Mouse (Mus musculus) splenic B cell, adult 2 months (primary cell): Measurements from ENCODE around the gene Zfp384.
"Not testable (repeated sequence)": the region's sequence is repeated elsewhere in the genome, so short reads cannot be mapped to it uniquely, and the experiment has no call there.

Source experiments
- DNase-seq: peaks from one replicate; pipeline ENCODE4 v3.0.0-alpha.2; 2011; ENCODE audit warnings: low read depth, low spot score
- H3K27me3 ChIP-seq: 2 replicates; pipeline ENCODE4 v1.6.1; 2012; ENCODE audit warnings: mild to moderate bottlenecking, low read length, moderate library complexity, mixed read lengths; ENCODE audit not compliant: control insufficient read depth, poor library complexity, insufficient read depth, severe bottlenecking
- H3K36me3 ChIP-seq: 2 replicates; pipeline ENCODE4 v1.6.1; 2012; ENCODE audit warnings: mild to moderate bottlenecking, low read length, moderate library complexity, mixed read lengths; ENCODE audit not compliant: control insufficient read depth, poor library complexity, insufficient read depth, severe bottlenecking

The Zfp384 gene

GRCm38 (mm10) chr6:125041047-125041446 lies 32.1 kb downstream of the Zfp384 start:
- no peaks in the 10 kb centered on the region; the same call in none of the 2 replicates for H3K36me3 ChIP-seq
- DNase-seq: peak; percentile 28

GRCm38 (mm10) chr6:125042081-125042480 lies 33.1 kb downstream of the Zfp384 start:
- Histone ChIP-seq H3K36me3 (no peaks in the 10 kb centered on the region; the same call in none of the 2 replicates), H3K27me3 (no peaks in the 10 kb centered on the region)
- no peak for DNase-seq

More at GRCm38 (mm10) chr6:125041047-125041446, 32.1 kb downstream of the Zfp384 start:
- no peaks in the 10 kb centered on the region for H3K27me3 ChIP-seq

- DNase-seq: peak; percentile 85
- H3K27me3 ChIP-seq: no peaks in the 10 kb centered on the region
- peaks cover 6% of the 10 kb centered on the region for H3K36me3 ChIP-seq
Observed at GRCm38 (mm10) chr6:125046691-125047090, 37.7 kb downstream of the Zfp384 start.

- Histone ChIP-seq H3K27me3 (no peaks in the 10 kb centered on the region), H3K36me3 (peaks cover 12% of the 10 kb centered on the region)
- no peak for DNase-seq
Observed at GRCm38 (mm10) chr6:125049678-125050077, 40.7 kb downstream of the Zfp384 start, which contains the start of gene Acrbp. Gene Acrbp, plus strand, starts transcription at chr6:125049689.

- Histone ChIP-seq H3K27me3 (no peaks in the 10 kb centered on the region), H3K36me3 (peaks cover 12% of the 10 kb centered on the region)
- DNase-seq: peak; percentile 56
Observed at GRCm38 (mm10) chr6:125051237-125051636, 42.3 kb downstream of the Zfp384 start.

GRCm38 (mm10) chr6:125061493-125061892 lies 52.5 kb downstream of the Zfp384 start:
- no peak for DNase-seq
- Histone ChIP-seq H3K27me3 (no peaks in the 10 kb centered on the region), H3K36me3 (no peaks in the 10 kb centered on the region)

GRCm38 (mm10) chr6:125062511-125062910 lies 53.6 kb downstream of the Zfp384 start:
- Histone ChIP-seq H3K27me3 (no peaks in the 10 kb centered on the region), H3K36me3 (no peaks in the 10 kb centered on the region)
- no peak for DNase-seq

GRCm38 (mm10) chr6:125063906-125064305 lies 55.0 kb downstream of the Zfp384 start:
- Histone ChIP-seq H3K36me3 (no peaks in the 10 kb centered on the region), H3K27me3 (no peaks in the 10 kb centered on the region)
- DNase-seq: no peak

GRCm38 (mm10) chr6:125065223-125065622 lies 56.3 kb downstream of the Zfp384 start:
- not testable (repeated sequence) for H3K36me3 ChIP-seq, DNase-seq, H3K27me3 ChIP-seq

- Histone ChIP-seq H3K27me3 (no peaks in the 10 kb centered on the region), H3K36me3 (no peaks in the 10 kb centered on the region)
- DNase-seq: no peak
Observed at GRCm38 (mm10) chr6:125067571-125067995, 58.6 kb downstream of the Zfp384 start, which contains the start of gene Lpar5. Gene Lpar5, plus strand, starts transcription at chr6:125067920.

- no peaks in the 10 kb centered on the region for H3K27me3 ChIP-seq
- H3K36me3 ChIP-seq: no peaks in the 10 kb centered on the region
- peak; percentile 71 for DNase-seq
Observed at GRCm38 (mm10) chr6:125071170-125071895, 62.4 kb downstream of the Zfp384 start.

- Histone ChIP-seq H3K36me3 (no peaks in the 10 kb centered on the region), H3K27me3 (no peaks in the 10 kb centered on the region)
- DNase-seq: peak; percentile 15
Observed at GRCm38 (mm10) chr6:125071896-125072279, 62.9 kb downstream of the Zfp384 start.

GRCm38 (mm10) chr6:125073825-125074224 lies 64.9 kb downstream of the Zfp384 start:
- Histone ChIP-seq H3K36me3 (no peaks in the 10 kb centered on the region), H3K27me3 (no peaks in the 10 kb centered on the region)
- peak; percentile 64 for DNase-seq

GRCm38 (mm10) chr6:125081394-125081793 lies 72.4 kb downstream of the Zfp384 start:
- Histone ChIP-seq H3K27me3 (no peaks in the 10 kb centered on the region), H3K36me3 (peaks cover 5% of the 10 kb centered on the region; the same call in 1 of the 2 replicates)
- no peak for DNase-seq

GRCm38 (mm10) chr6:125081797-125082560 lies 73.0 kb downstream of the Zfp384 start:
- Histone ChIP-seq H3K36me3 (peaks cover 5% of the 10 kb centered on the region; the same call in 1 of the 2 replicates), H3K27me3 (no peaks in the 10 kb centered on the region)
- no peak for DNase-seq
